Mouse (Mus musculus) cerebellum, adult 11 months (tissue): ENCODE data around the gene Irf2.

Experiments used
- DNase-seq: peaks from one replicate; pipeline ENCODE4 v3.0.0; 2022

Irf2 gene

DNA sequence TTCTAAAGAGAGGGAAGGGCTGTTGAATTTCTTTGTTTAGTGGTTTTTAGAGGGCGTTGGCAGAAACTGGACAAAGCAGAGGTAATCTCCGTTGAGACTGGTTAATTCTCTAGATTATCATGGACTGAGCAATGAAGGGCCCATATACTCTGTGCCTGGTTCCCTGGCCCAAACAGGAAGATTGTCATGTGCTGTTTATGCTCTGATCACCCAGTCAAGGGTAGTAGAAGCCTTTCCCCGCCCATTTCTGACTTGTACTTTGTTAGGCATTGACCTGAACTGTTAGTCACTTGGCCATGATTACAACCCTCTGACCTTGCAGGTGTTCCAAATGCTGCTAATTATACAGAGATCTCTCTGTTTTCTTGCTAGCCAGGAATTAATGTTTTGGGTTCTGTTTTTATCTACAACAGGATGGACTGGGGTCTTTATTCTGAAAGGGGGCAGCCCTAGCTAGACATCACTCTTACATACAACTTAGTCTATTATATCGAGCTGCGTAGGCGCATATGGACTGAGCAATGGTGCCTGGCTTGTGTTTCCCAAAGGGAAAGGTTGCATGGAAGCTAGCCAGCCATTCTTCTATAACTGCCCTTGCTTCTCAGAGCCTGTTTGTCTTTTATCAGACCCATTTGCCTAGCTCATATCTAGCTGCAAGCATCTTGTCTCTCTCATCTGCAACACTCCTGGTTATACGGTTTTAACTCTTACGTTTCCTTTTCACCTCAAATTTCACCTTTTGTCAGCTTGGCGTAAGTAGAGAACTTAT, 143.9 kb downstream of the Irf2 start:
- no peak for DNase-seq

DNA sequence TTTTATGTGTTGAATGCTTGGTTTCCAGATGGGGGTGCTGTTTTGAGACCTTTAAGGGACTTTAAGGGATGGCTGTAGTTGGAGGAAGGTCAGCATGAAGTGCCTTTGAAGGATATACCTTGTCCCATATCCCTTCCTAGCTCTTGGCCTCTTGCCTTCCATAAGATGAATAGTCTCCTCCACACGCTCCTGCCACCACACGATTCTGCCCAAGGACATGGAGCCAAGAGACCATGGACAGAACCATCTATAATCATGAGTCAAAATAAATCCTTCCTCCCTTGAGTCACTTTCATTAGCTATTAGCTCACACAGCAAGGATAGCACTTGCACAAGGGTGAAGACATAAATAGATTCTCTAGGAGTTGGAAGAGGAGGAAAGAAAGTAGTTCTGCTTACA, 146.3 kb downstream of the Irf2 start:
- DNase-seq, result no peak

DNA sequence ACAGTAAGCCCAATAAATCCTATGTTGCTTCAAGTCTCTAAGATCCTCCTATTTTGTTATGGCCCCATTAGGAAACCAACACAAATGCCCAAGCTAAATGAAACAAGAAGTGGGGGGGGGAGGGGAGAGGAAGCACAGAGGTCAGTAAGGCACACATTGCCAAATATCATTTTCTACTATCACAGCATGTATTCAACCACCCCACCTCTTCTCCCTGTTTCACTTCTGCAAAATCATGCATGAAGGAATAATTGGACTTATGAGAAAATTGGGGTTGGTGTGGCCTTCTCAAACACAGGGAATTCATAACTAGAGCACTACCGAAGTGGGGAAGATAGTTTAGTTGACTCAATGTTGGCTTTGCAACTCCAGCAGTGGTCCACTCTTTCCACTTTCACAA, 146.7 kb downstream of the Irf2 start:
- no peak for DNase-seq

DNA sequence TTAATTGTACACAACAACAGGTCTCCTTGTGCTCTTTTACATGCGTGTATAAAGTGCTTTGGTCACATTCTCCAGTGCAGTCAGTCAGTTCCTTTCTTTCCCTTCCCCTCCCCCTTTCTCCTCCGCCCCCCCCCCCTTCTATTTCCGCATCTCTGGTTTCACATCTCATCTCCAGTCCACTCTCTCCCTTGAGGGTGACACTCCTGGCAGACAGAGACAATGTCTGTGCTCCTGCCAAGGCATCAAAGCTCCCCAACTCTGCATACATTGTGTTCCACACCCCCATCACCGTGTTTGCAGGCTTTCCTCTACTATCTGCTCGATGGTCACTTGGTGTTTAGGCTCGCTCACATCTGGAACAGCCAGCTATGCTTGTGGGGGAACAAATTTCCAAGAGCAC, 147.9 kb downstream of the Irf2 start:
- no peak for DNase-seq

DNA sequence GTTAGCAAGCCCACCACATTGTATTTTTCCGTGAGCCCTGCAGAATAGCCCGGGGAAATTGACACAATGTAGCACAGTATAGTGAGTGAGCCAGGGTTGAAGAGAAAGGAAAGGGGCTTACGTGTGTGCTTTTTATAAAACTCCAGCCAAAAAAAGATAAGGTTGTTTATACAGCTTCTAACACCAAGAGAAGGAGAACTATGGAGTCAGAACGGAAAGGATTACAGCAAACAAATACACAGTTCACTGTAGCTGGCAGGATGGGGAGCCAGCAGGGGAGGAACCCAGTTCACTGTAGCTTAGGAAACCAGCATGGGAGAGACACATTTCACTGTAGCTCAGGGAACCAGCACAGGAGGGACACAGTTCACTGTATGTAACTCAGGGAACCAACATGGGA, 149.0 kb downstream of the Irf2 start:
- DNase-seq, result no peak

DNA sequence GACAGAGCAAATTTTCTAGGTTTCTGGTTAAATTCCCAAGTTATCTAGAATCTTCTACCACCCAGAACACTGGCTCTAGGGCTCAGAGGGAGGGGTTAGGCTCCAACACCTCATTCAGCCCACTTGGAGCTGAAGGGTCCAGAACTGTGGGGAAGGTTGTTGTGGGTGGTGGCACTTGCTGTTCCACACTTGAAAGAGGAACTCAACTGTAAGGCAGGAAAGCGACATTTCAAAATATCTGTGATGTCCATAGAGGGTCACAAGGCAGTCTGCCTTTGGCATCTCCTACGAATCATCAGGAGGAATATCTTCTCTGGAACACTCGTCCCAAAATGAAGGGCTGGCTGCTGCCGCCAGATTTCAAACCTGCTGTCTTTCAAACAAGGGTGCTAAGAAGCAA, 150.7 kb downstream of the Irf2 start:
- DNase-seq, result no peak

DNA sequence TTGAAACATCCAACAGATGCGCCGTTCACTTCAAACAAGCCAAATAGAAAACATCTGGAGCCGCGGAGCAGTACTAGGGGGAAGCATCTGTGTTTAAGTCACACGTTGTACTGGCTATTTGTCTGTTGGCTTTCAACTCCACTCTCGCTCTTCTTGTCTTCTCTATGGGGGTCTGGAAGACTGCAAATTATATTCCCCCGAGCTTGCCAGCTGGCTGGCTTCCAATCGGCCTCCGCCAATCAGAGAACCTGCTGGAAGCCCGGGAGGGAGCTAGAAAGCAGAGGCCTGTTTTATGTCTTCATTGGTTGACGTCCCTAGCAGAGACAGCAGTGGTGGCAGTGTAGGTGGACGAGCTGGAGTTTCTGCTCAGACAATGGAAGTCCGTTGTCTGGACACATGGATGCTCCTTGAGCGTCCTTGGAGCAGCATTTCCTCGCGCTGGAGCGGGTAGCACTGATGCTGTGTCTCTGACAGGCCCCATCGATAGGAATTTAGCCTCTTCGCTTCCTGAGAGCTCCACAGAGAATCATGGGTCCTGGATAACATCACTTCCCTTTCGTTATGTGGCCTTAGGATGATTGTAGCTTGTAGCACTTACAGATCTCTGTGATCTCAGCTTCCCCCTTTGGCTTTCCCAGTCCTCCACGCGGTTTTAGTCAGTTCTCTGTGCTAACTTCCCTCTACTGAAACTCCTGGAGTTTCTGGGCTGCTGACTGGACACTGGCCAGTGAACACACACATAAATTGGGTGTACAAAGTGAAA, 153.2 kb downstream of the Irf2 start:
- DNase-seq, result peak; percentile 4

DNA sequence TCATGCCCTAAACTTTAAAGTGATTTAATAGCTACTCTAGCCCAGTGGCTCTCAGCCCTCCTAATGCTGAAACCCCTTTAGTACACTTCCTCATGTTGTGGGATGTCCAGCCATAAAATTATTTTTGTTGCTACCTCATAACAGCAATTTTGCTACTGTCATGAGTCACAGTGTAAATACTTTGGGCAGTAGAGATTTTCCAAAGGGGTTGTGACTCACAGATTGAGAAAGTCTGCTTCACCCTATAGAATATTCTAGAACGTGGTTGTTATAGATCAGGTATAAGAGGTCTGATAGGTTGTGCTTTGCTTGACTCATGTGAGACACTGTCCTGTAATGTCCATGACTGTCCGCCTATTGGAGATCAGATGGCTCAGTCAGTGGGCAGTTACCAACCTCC, 154.9 kb downstream of the Irf2 start:
- no peak for DNase-seq

DNA sequence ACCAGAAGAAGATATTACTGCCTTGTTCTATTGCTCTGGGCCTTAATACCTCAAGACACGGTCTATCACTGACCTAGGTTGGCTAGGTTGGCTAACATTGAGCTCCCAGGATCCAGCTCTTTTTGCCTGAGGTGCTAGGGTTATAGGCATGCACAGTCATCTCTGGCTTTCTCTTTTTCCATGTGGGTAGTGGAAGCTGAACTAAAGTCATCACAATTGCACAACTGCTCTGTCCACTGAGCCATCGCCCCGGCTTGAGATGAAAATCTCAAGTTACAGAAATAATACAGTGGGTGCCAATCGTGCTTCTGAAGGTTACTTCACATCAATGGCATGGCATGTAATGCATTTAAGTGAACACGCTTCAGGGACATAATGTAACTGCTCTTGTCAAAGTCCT, 156.5 kb downstream of the Irf2 start:
- no peak for DNase-seq

DNA sequence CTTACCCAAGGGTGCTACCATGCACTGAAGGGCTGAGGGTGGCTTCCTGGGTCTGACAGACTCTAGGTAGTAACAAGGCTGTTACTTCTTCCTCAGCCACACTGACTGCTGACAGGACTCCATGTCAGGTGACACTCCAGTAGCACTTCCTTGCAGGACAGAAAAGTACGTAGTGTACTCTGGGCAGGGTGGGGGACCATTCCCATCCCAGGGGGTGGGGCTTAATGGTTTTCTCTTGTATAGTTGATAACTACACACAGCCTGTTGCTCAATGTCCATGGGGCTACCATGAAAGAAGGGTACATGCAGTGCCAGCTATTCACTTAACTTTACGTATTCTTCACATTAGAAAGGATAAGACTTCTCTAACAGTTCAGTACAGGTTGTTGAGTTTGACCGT, 157.2 kb downstream of the Irf2 start:
- no peak for DNase-seq
